Mouse (Mus musculus) effector memory CD4-positive, alpha-beta T cell, adult 7 months (primary cell): Measurements from ENCODE around the gene Slc35a2. TPM values are rescaled to one million over a fixed set of nuclear protein-coding genes. Genes with fewer than 3 reads are reported as not detected.

Source experiments
- polyA plus RNA-seq: library from polyadenylated mRNA; unstranded; fragments of 100-300 nt; shearing (Covaris generic); gene quantifications from one replicate; pipeline ENCODE4 v1.2.1, GENCODE M21; 2017

The Slc35a2 gene
- 52.3 TPM for polyA plus RNA-seq

GRCm38 (mm10) chrX:7883841-7884567 is at the start of gene Slc35a2:
Slc35a2 (plus strand) TSS chrX:7884028.

GRCm38 (mm10) chrX:7841163-7842162 is 42.4 kb upstream of the Slc35a2 start, which contains the start of gene Otud5:
Otud5 (plus strand) TSS chrX:7841364.

GRCm38 (mm10) chrX:7878007-7878419 is 5.8 kb upstream of the Slc35a2 start, which contains the start of gene Pim2:
Pim2 (plus strand) TSS chrX:7878262.

GRCm38 (mm10) chrX:7898880-7899874 is 15.3 kb downstream of the Slc35a2 start, which contains the start of the genes Pqbp1 and Timm17b:
Pqbp1 (minus strand) TSS chrX:7899269.
Timm17b (plus strand) TSS chrX:7899357.

GRCm38 (mm10) chrX:7907735-7908134 is 23.9 kb downstream of the Slc35a2 start, which contains the start of gene Gm10491:
Gm10491 (minus strand) TSS chrX:7907835.

GRCm38 (mm10) chrX:7909242-7909641 is 25.4 kb downstream of the Slc35a2 start, which contains the start of gene Gm10490:
Gm10490 (plus strand) TSS chrX:7909542.

GRCm38 (mm10) chrX:7919601-7920383 is 36.0 kb downstream of the Slc35a2 start, which contains the start of gene Pcsk1n:
Pcsk1n (plus strand) TSS chrX:7919822.

GRCm38 (mm10) chrX:7928270-7928790 is 44.5 kb downstream of the Slc35a2 start, which contains the start of gene Eras:
Eras (minus strand) TSS chrX:7928607.

Other genes starting within 250 kb of the Slc35a2 start
- 0.46 TPM for gene Syp, start 245.6 kb upstream of the Slc35a2 start, polyA plus RNA-seq
- gene Prickle3, start 226.8 kb upstream of the Slc35a2 start, polyA plus RNA-seq, result 21.7 TPM
- 39.3 TPM for gene Plp2, start 212.6 kb upstream of the Slc35a2 start, polyA plus RNA-seq
- 0.35 TPM for gene Magix, start 202.8 kb upstream of the Slc35a2 start, polyA plus RNA-seq
- 78.2 TPM for gene Gpkow, start 186.9 kb upstream of the Slc35a2 start, polyA plus RNA-seq
- 93.4 TPM for gene Wdr45, start 169.7 kb upstream of the Slc35a2 start, polyA plus RNA-seq
- not detected for gene Gm45208, start 161.8 kb upstream of the Slc35a2 start, polyA plus RNA-seq
- gene Praf2, start 155.6 kb upstream of the Slc35a2 start, polyA plus RNA-seq, result 31.4 TPM
- gene Ccdc120, start 133.1 kb upstream of the Slc35a2 start, polyA plus RNA-seq, result not detected
- gene Tfe3, start 121.5 kb upstream of the Slc35a2 start, polyA plus RNA-seq, result 85.1 TPM
- 124 TPM for gene Gripap1, start 94.3 kb upstream of the Slc35a2 start, polyA plus RNA-seq
- not detected for gene Kcnd1, start 61.7 kb upstream of the Slc35a2 start, polyA plus RNA-seq
- gene Otud5, start 42.7 kb upstream of the Slc35a2 start, polyA plus RNA-seq, result 202 TPM
- 320 TPM for gene Pim2, start 5.8 kb upstream of the Slc35a2 start, polyA plus RNA-seq
- 158 TPM for gene Pqbp1, start 15.2 kb downstream of the Slc35a2 start, polyA plus RNA-seq
- 93.8 TPM for gene Timm17b, start 15.3 kb downstream of the Slc35a2 start, polyA plus RNA-seq
- not detected for gene Gm10491, start 23.8 kb downstream of the Slc35a2 start, polyA plus RNA-seq
- not detected for gene Gm10490, start 25.5 kb downstream of the Slc35a2 start, polyA plus RNA-seq
- not detected for gene Pcsk1n, start 35.8 kb downstream of the Slc35a2 start, polyA plus RNA-seq
- not detected for gene Eras, start 44.6 kb downstream of the Slc35a2 start, polyA plus RNA-seq
- gene Hdac6, start 63.9 kb downstream of the Slc35a2 start, polyA plus RNA-seq, result 15.1 TPM
- gene Gata1, start 94.0 kb downstream of the Slc35a2 start, polyA plus RNA-seq, result not detected
- not detected for gene Glod5, start 134.5 kb downstream of the Slc35a2 start, polyA plus RNA-seq
- gene Suv39h1, start 190.7 kb downstream of the Slc35a2 start, polyA plus RNA-seq, result 28.2 TPM
- gene Was, start 206.5 kb downstream of the Slc35a2 start, polyA plus RNA-seq, result 33.1 TPM
- gene Wdr13, start 248.9 kb downstream of the Slc35a2 start, polyA plus RNA-seq, result 23.0 TPM